Mouse (Mus musculus) MEL (cell line): ENCODE data around the gene AC141477.1. TPM values are rescaled to one million over a fixed set of nuclear protein-coding genes. Genes with fewer than 3 reads are reported as not detected.

ENCODE experiments used
- DNase-seq: peaks from one replicate; pipeline ENCODE4 v3.0.0; 2011; ENCODE audit warnings: low read depth, low spot score
- H3K27ac ChIP-seq: 2 replicates; pipeline ENCODE4 v1.5.1; 2012; ENCODE audit warnings: low read depth, mild to moderate bottlenecking, control low read depth, low read length, moderate library complexity; ENCODE audit not compliant: control insufficient read depth
- H3K27me3 ChIP-seq, 2 experiments: fragments of 150-350 bp in 1 of 2; sonication (generic) in 1 of 2; 2 replicates each; pipeline ENCODE4 v1.6.1; 2012; ENCODE audit warnings: low read length in 2 of 2, mild to moderate bottlenecking in 2 of 2, improper control_type of control experiment in 1 of 2, moderate library complexity in 1 of 2; ENCODE audit not compliant: insufficient read depth in 2 of 2, control insufficient read depth in 1 of 2
- H3K36me3 ChIP-seq, 2 experiments: 2 replicates each; pipeline ENCODE4 v1.6.1; 2012 to 2014; ENCODE audit warnings: low read length in 2 of 2, improper control_type of control experiment in 1 of 2, inconsistent platforms in 1 of 2, mild to moderate bottlenecking in 1 of 2; ENCODE audit not compliant: insufficient read depth in 2 of 2, control insufficient read depth in 1 of 2
- H3K4me1 ChIP-seq, 2 experiments: fragments of 150-350 bp in 1 of 2; sonication (generic) in 1 of 2; 2 replicates each; pipeline ENCODE4 v1.6.1; 2012; ENCODE audit warnings: low read length in 2 of 2, improper control_type of control experiment in 1 of 2, mild to moderate bottlenecking in 1 of 2; ENCODE audit not compliant: insufficient read depth in 2 of 2, control insufficient read depth in 1 of 2
- H3K4me3 ChIP-seq, 2 experiments: fragments of 150-350 bp in 1 of 2; sonication (generic) in 1 of 2; 2 replicates each; pipeline ENCODE4 v1.5.1; 2012; ENCODE audit warnings: low read depth in 2 of 2, low read length in 2 of 2, mild to moderate bottlenecking in 2 of 2, moderate library complexity in 2 of 2, control low read depth in 1 of 2, improper control_type of control experiment in 1 of 2; ENCODE audit not compliant: control insufficient read depth in 1 of 2, insufficient read depth in 1 of 2
- H3K79me2 ChIP-seq: 2 replicates; pipeline ENCODE4 v1.6.1; 2012; ENCODE audit warnings: mild to moderate bottlenecking, low read length, moderate library complexity; ENCODE audit not compliant: control insufficient read depth, poor library complexity, insufficient read depth
- H3K9ac ChIP-seq: 2 replicates; pipeline ENCODE4 v1.6.1; 2012; ENCODE audit warnings: low read depth, mild to moderate bottlenecking, control low read depth, low read length, moderate library complexity; ENCODE audit not compliant: control insufficient read depth, poor library complexity, severe bottlenecking
- H3K9me3 ChIP-seq: fragments of 150-350 bp; sonication (generic); replicated peaks from 2 replicates; pipeline ENCODE4 v1.6.1; 2012; ENCODE audit warnings: mild to moderate bottlenecking, low read length, improper control_type of control experiment, moderate library complexity; ENCODE audit not compliant: insufficient read depth
- BHLHE40 ChIP-seq: IDR thresholded peaks from 2 replicates; pipeline ENCODE4 v1.6.1; 2012; ENCODE audit warnings: low read depth, mild to moderate bottlenecking, inconsistent platforms, low read length, improper control_type of control experiment, borderline replicate concordance
- CHD1 ChIP-seq: IDR thresholded peaks from 2 replicates; pipeline ENCODE4 v1.6.1; 2012; ENCODE audit warnings: low read depth, mild to moderate bottlenecking, inconsistent platforms, low read length, improper control_type of control experiment
- CHD2 ChIP-seq: IDR thresholded peaks from 2 replicates; pipeline ENCODE4 v1.6.1; 2011; ENCODE audit warnings: low read length, improper control_type of control experiment
- CTCF ChIP-seq, 3 experiments: IDR thresholded peaks in 2 of 3; conservative IDR thresholded peaks in 1 of 3; 2 replicates each; pipeline ENCODE4 v1.5.1; 2011 to 2012; ENCODE audit warnings: low read length in 3 of 3, low read depth in 2 of 3, mild to moderate bottlenecking in 2 of 3, improper control_type of control experiment in 1 of 3, inconsistent platforms in 1 of 3, mixed read lengths in 1 of 3, moderate library complexity in 1 of 3; ENCODE audit not compliant: control insufficient read depth in 1 of 3, insufficient read depth in 1 of 3, poor library complexity in 1 of 3, severe bottlenecking in 1 of 3
- E2F4 ChIP-seq: IDR thresholded peaks from 2 replicates; pipeline ENCODE4 v1.6.1; 2011; ENCODE audit warnings: low read depth, low read length, improper control_type of control experiment, borderline replicate concordance
- ELF1 ChIP-seq: IDR thresholded peaks from 2 replicates; pipeline ENCODE4 v1.6.1; 2014; ENCODE audit warnings: low read depth, mild to moderate bottlenecking, inconsistent platforms, low read length, improper control_type of control experiment, moderate library complexity
- EP300 ChIP-seq, 2 experiments: IDR thresholded peaks; 2 replicates each; pipeline ENCODE4 v1.6.1; 2011; ENCODE audit warnings: improper control_type of control experiment in 2 of 2, low read length in 2 of 2, low read depth in 1 of 2, mild to moderate bottlenecking in 1 of 2
- ETS1 ChIP-seq: IDR thresholded peaks from 2 replicates; pipeline ENCODE4 v1.6.1; 2012; ENCODE audit warnings: low read depth, mild to moderate bottlenecking, inconsistent platforms, low read length, improper control_type of control experiment, moderate library complexity
- GABPA ChIP-seq: IDR thresholded peaks from 2 replicates; pipeline ENCODE4 v1.6.1; 2012; ENCODE audit warnings: low read depth, mild to moderate bottlenecking, inconsistent platforms, low read length, improper control_type of control experiment, moderate library complexity
- GATA1 ChIP-seq: IDR thresholded peaks from 2 replicates; pipeline ENCODE4 v1.6.1; 2011; ENCODE audit warnings: low read depth, low read length, improper control_type of control experiment
- HCFC1 ChIP-seq: IDR thresholded peaks from 2 replicates; pipeline ENCODE4 v1.6.1; 2012; ENCODE audit warnings: low read depth, mild to moderate bottlenecking, inconsistent platforms, low read length, improper control_type of control experiment, moderate library complexity
- JUND ChIP-seq: IDR thresholded peaks from 2 replicates; pipeline ENCODE4 v1.6.1; 2011; ENCODE audit warnings: low read depth, mild to moderate bottlenecking, improper control_type of control experiment, low read length
- KAT2A ChIP-seq: conservative IDR thresholded peaks from 2 replicates; pipeline ENCODE4 v1.6.1; 2012; ENCODE audit warnings: low read depth, low read length, improper control_type of control experiment, inconsistent platforms
- MAFK ChIP-seq: IDR thresholded peaks from 2 replicates; pipeline ENCODE4 v1.6.1; 2011; ENCODE audit warnings: low read depth, mild to moderate bottlenecking, low read length, improper control_type of control experiment, borderline replicate concordance
- MAX ChIP-seq: IDR thresholded peaks from 2 replicates; pipeline ENCODE4 v1.6.1; 2011; ENCODE audit warnings: low read length, improper control_type of control experiment
- MAZ ChIP-seq: IDR thresholded peaks from 2 replicates; pipeline ENCODE4 v1.6.1; 2012; ENCODE audit warnings: low read depth, mild to moderate bottlenecking, inconsistent platforms, low read length, improper control_type of control experiment
- MEF2A ChIP-seq: IDR thresholded peaks from 2 replicates; pipeline ENCODE4 v1.6.1; 2014; ENCODE audit warnings: low read depth, mild to moderate bottlenecking, inconsistent platforms, low read length, improper control_type of control experiment; ENCODE audit not compliant: poor library complexity, insufficient replicate concordance, severe bottlenecking; ENCODE audit errors: extremely low read depth
- MYB ChIP-seq: IDR thresholded peaks from 2 replicates; pipeline ENCODE4 v1.6.1; 2011; ENCODE audit warnings: mild to moderate bottlenecking, low read depth, low read length, improper control_type of control experiment
- MYC ChIP-seq: IDR thresholded peaks from 2 replicates; pipeline ENCODE4 v1.6.1; 2011; ENCODE audit warnings: low read depth, mild to moderate bottlenecking, low read length, improper control_type of control experiment, moderate library complexity
- POLR2A ChIP-seq, 2 experiments: IDR thresholded peaks; 2 replicates each; pipeline ENCODE4 v1.6.1; 2011 to 2012; ENCODE audit warnings: low read length in 2 of 2, mild to moderate bottlenecking in 2 of 2, control low read depth in 1 of 2, improper control_type of control experiment in 1 of 2, low read depth in 1 of 2, moderate library complexity in 1 of 2; ENCODE audit not compliant: control insufficient read depth in 1 of 2, insufficient read depth in 1 of 2, poor library complexity in 1 of 2
- POLR2AphosphoS2 ChIP-seq: IDR thresholded peaks from 2 replicates; pipeline ENCODE4 v1.6.1; 2011; ENCODE audit warnings: low read length, improper control_type of control experiment
- POLR2AphosphoS5 ChIP-seq: IDR thresholded peaks from 2 replicates; pipeline ENCODE4 v1.6.1; 2012; ENCODE audit warnings: low read depth, borderline replicate concordance, mild to moderate bottlenecking, inconsistent platforms, low read length, moderate library complexity, mixed read lengths
- RAD21 ChIP-seq: IDR thresholded peaks from 2 replicates; pipeline ENCODE4 v1.6.1; 2011; ENCODE audit warnings: mild to moderate bottlenecking, low read depth, low read length, improper control_type of control experiment
- RCOR1 ChIP-seq: IDR thresholded peaks from 2 replicates; pipeline ENCODE4 v1.6.1; 2012; ENCODE audit warnings: low read depth, mild to moderate bottlenecking, inconsistent platforms, low read length, improper control_type of control experiment
- SMC3 ChIP-seq: IDR thresholded peaks from 2 replicates; pipeline ENCODE4 v1.6.1; 2011; ENCODE audit warnings: low read depth, low read length, improper control_type of control experiment
- TAL1 ChIP-seq: IDR thresholded peaks from 2 replicates; pipeline ENCODE4 v1.6.1; 2012; ENCODE audit warnings: mild to moderate bottlenecking, inconsistent platforms, low read length, moderate library complexity, mixed read lengths
- TBP ChIP-seq: IDR thresholded peaks from 2 replicates; pipeline ENCODE4 v1.8.0; 2011; ENCODE audit warnings: low read depth, low read length, improper control_type of control experiment
- TCF12 ChIP-seq: IDR thresholded peaks from 2 replicates; pipeline ENCODE4 v1.6.1; 2014; ENCODE audit warnings: low read depth, mild to moderate bottlenecking, inconsistent platforms, low read length, improper control_type of control experiment, moderate library complexity
- UBTF ChIP-seq: IDR thresholded peaks from 2 replicates; pipeline ENCODE4 v1.6.1; 2012; ENCODE audit warnings: low read depth, mild to moderate bottlenecking, inconsistent platforms, low read length, improper control_type of control experiment, moderate library complexity, borderline replicate concordance; ENCODE audit not compliant: insufficient read depth
- USF1 ChIP-seq: IDR thresholded peaks from 2 replicates; pipeline ENCODE4 v1.6.1; 2014; ENCODE audit warnings: low read depth, mild to moderate bottlenecking, inconsistent platforms, low read length, improper control_type of control experiment, moderate library complexity
- USF2 ChIP-seq, 2 experiments: IDR thresholded peaks; 2 replicates each; pipeline ENCODE4 v1.6.1; 2011 to 2012; ENCODE audit warnings: improper control_type of control experiment in 2 of 2, low read length in 2 of 2, borderline replicate concordance in 1 of 2, inconsistent platforms in 1 of 2, low read depth in 1 of 2, mild to moderate bottlenecking in 1 of 2; ENCODE audit not compliant: insufficient read depth in 1 of 2
- ZC3H11A ChIP-seq: IDR thresholded peaks from 2 replicates; pipeline ENCODE4 v1.6.1; 2012; ENCODE audit warnings: low read depth, mild to moderate bottlenecking, inconsistent platforms, low read length, improper control_type of control experiment
- ZKSCAN1 ChIP-seq: IDR thresholded peaks from 2 replicates; pipeline ENCODE4 v1.6.1; 2012; ENCODE audit warnings: low read depth, mild to moderate bottlenecking, inconsistent platforms, low read length, improper control_type of control experiment, moderate library complexity
- ZMIZ1 ChIP-seq: IDR thresholded peaks from 2 replicates; pipeline ENCODE4 v1.6.1; 2012; ENCODE audit warnings: low read depth, mild to moderate bottlenecking, inconsistent platforms, low read length, improper control_type of control experiment, moderate library complexity
- ZNF384 ChIP-seq: IDR thresholded peaks from 2 replicates; pipeline ENCODE4 v1.6.1; 2012; ENCODE audit warnings: low read depth, mild to moderate bottlenecking, inconsistent platforms, low read length, improper control_type of control experiment
- polyA plus RNA-seq, 2 experiments: library from polyadenylated mRNA; stranded (reverse) in 1 of 2; unstranded in 1 of 2; fragments of >175 nt in 1 of 2; fragments of >200 nt in 1 of 2; gene quantifications; 2 replicates each; pipeline versions ENCODE4 v1.2.1 to v1.2.4; 2012; ENCODE audit warnings: low replicate concordance in 2 of 2, low read depth in 1 of 2; ENCODE audit not compliant: insufficient read length in 2 of 2, insufficient read depth in 1 of 2, missing spikeins in 1 of 2
- total RNA-seq: library from RNA; depleted of rRNA; stranded (reverse); fragments of 300-350 nt; gene quantifications from 2 replicates; pipeline ENCODE4 v1.2.3, GENCODE M21; 2012

Gene AC141477.1
- total and polyA plus RNA-seq, 3 experiments: 0.70 TPM; not detected in 2

- Histone ChIP-seq H3K79me2 (peaks cover 32% of the 10 kb centered on the region), H3K9me3 (no peaks in the 10 kb centered on the region), H3K27me3 (no peaks in the 10 kb centered on the region), H3K4me1 (peaks cover 3 to 6% of the 10 kb centered on the region in 2 experiments; a peak in 3 of 4 replicates), H3K4me3 (peak within 1 kb of the TSS; percentile 83 to 92), H3K27ac (peak within 1 kb of the TSS; percentile 70), H3K9ac (peak within 1 kb of the TSS; percentile 86), H3K36me3 (peaks cover 2 to 5% of the 10 kb centered on the region in 2 experiments)
- DNase-seq: peak; percentile 96
- TF ChIP-seq ETS1: peak; percentile 40; the same call in 1 of the 2 replicates
- peak; percentile 47; the same call in 1 of the 2 replicates for TF ChIP-seq POLR2AphosphoS2
- peak; percentile 89 for TF ChIP-seq TBP
- TF ChIP-seq ZC3H11A: no peak
- TF ChIP-seq MAX: peak; percentile 48; the same call in 1 of the 2 replicates
- TF ChIP-seq ELF1: peak; percentile 91
- no peak for TF ChIP-seq BHLHE40
- no peak for TF ChIP-seq MEF2A
- no peak for TF ChIP-seq TAL1
- TF ChIP-seq ZNF384: peak; percentile 84
- no peak for TF ChIP-seq GABPA
- peak; percentile 68 for TF ChIP-seq TCF12
- TF ChIP-seq POLR2AphosphoS5: no peak
- no peak for TF ChIP-seq MYB
- no peak for TF ChIP-seq CHD2
- no peak for TF ChIP-seq GATA1
- no peak for TF ChIP-seq SMC3
- no peak for TF ChIP-seq JUND
- TF ChIP-seq MAFK: no peak
- TF ChIP-seq ZKSCAN1: no peak
- TF ChIP-seq ZMIZ1: no peak
- 0 out of 2 replicates have a peak, but pooled peaks have one; percentile 6 for TF ChIP-seq RCOR1
- 0 out of 2 replicates have a peak, but pooled peaks have one; percentile 93 for TF ChIP-seq UBTF
- TF ChIP-seq POLR2A (IDR thresholded peaks at IDR 0.05; ENCODE audit: control insufficient read depth in 1 of 2, insufficient read depth in 1 of 2, low read depth in 1 of 2, low read length in 2 of 2, poor library complexity in 1 of 2): peak; percentile 65 to 90; a peak in 3 of 4 replicates
- peak; percentile 94 for TF ChIP-seq HCFC1
- no peak; the same call in 1 of the 2 replicates for TF ChIP-seq KAT2A
- TF ChIP-seq CHD1: no peak
- TF ChIP-seq CTCF (IDR thresholded peaks at IDR 0.05 in 2 of 3, conservative IDR thresholded peaks at IDR 0.05 in 1 of 3; ENCODE audit: control insufficient read depth in 1 of 3, insufficient read depth in 1 of 3, low read depth in 2 of 3, low read length in 3 of 3, poor library complexity in 1 of 3, severe bottlenecking in 1 of 3): peak in 1 of 3 experiments; percentile 5; a peak in 2 of 6 replicates
- no peak for TF ChIP-seq MAZ
- TF ChIP-seq MYC: peak; percentile 81
- no peak for TF ChIP-seq USF2 (IDR thresholded peaks at IDR 0.05; ENCODE audit: borderline replicate concordance in 1 of 2, insufficient read depth in 1 of 2, low read depth in 1 of 2, low read length in 2 of 2)
- no peak for TF ChIP-seq E2F4
- TF ChIP-seq USF1: no peak
- no peak; a peak in 1 of 4 replicates for TF ChIP-seq EP300 (IDR thresholded peaks at IDR 0.05; ENCODE audit: low read depth in 1 of 2, low read length in 2 of 2)
- TF ChIP-seq RAD21: no peak
Measured at GRCm38 (mm10) chr10:76468203-76469162, 28.2 kb upstream of the AC141477.1 start, which contains the start of the genes Mcm3ap and Ybey. Gene Mcm3ap (plus strand): TSS chr10:76468927. Gene Ybey (minus strand): TSS chr10:76469114.
